Mouse (Mus musculus): ENCODE results near the gene Aagab.

Gene Aagab

DNA sequence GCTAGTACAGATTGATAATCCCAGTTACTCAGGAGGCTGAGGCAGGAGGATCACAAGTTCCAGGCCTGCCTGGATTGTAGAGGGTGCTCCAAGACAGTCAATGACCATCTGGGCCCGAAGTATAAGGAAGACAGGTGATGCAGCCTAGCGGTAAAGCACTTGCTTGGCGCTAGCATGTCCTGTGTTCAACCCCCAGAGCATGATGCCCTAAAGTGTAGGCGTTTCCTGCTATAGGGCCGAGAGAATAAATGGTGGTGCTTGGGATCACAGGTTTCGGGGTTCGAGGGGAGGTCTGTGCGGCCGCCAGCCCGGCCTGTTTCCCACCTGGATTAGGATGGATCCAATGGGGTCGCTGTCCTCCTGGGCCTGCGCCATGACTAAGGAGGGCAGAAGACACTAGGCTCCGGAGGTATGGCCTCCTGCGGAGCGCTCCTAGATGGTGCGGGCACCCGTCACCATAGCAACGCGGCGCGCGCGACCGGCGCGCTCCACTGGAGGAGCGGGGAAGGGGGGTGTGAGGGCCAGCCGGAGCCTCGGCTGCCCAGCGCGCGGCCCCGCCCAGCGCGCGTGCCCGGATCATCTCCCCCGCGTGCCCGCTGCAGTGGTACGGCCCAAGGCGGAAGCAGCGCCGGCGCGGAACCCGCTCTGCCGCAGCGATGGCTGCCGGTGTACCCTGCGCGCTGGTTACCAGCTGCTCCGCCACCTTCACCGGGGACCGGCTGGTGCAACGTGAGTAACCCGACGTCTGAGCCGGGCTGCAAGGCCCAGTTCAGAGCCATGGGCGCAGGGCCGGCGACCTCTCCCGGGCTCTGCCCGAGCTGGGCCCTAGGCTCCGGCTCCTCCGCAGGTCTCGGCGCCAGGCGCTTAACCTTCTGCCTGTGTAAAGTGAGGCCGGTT lies at the start of gene Aagab, which contains the start of gene Iqch:
Gene Aagab (plus strand): TSS at position 618 of the 897 bp plus-strand sequence.
Gene Iqch (minus strand): TSS at position 451 of the 897 bp plus-strand sequence.
- in situ Hi-C loops (cut with MboI; ENCODE audit: low pct_unique_long_range_greater_than_20kb in 1 of 2, low sequenced_read_pairs in 2 of 2, unreplicated experiment in 1 of 2) = no loop called here

DNA sequence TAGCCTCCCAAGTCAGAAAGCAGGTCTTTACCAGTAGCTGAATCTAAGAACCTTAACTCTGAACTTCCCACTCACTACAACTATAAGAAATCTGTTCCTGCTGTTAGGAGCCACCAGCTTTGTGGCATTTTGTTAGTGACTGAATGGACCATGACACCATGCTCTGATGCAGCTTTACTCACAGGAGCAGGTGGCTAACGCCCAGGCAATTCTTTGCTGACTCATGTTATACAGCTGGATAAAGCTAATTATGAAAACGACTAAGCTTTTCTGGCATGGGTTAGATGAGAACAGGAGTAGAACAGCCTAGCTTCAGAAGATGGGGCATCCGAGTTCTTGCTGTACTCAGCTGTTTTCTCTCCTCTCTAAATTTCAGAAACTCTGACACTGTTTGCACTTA lies 48.8 kb upstream of the Aagab start:
- in situ Hi-C loops (cut with MboI; ENCODE audit: low pct_unique_long_range_greater_than_20kb in 1 of 2, low sequenced_read_pairs in 2 of 2, unreplicated experiment in 1 of 2) = no loop called here

DNA sequence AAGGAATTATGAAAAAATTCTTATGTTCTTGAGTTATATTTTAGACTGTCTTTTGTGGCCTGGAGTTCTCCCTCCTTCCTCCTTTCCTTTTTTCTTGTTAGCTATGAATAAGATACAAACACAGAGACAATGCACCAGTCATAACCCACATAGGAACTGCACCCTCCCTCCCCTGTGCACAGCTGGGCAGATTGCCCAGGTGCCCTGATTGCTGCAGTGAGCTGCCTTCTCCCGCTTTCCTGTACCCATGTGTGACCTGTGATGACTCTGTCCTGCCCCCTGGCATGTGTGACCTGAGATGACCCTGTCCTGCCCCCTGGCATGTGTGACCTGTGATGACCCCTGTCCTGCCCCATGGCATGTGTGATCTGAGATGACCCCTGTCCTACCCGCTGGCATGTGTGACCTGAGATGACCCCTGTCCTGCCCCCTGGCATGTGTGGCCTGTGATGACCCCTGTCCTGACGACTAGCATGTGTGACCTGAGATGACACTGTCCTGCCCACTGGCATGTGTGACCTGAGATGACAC lies 46.9 kb upstream of the Aagab start:
- in situ Hi-C loops (cut with MboI; ENCODE audit: low pct_unique_long_range_greater_than_20kb in 1 of 2, low sequenced_read_pairs in 2 of 2, unreplicated experiment in 1 of 2) = no loop called here

DNA sequence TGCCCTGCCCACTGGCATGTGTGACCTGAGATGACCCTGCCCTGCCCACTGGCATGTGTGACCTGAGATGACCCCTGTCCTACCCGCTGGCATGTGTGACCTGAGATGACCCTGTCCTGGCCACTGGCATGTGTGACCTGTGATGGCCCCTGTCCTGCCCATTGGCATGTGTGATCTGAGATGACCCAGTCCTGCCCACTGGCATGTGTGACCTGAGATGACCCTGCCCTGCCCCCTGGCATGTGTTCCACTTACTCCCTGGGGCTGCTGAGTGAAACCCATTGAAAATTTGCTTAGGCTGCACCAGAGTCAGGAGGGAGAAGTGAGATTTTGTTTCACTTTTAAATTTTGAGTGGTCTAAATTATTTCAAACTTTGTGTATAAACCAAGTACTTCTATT lies 46.1 kb upstream of the Aagab start:
- in situ Hi-C loops (cut with MboI; ENCODE audit: low pct_unique_long_range_greater_than_20kb in 1 of 2, low sequenced_read_pairs in 2 of 2, unreplicated experiment in 1 of 2) = no loop called here

DNA sequence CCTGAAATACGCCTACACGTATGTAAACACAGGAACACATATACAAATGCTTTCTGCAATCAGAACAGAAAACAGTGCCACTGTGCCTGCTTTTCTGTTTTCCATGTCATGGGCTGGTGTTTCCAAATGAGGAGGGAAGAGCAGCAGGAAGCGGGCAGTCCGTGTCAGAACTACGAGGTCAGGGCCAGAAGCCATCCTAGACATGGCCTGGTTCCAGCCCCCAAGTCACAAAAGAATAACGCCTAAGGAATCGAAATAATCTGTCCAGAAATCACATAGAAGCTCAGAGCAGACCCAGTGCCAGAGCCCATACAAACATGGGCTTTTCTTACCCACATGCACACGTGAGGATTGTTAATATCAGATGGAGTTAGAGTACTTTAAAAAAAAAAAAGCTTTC lies 45.5 kb upstream of the Aagab start:
- in situ Hi-C loops (cut with MboI; ENCODE audit: low pct_unique_long_range_greater_than_20kb in 1 of 2, low sequenced_read_pairs in 2 of 2, unreplicated experiment in 1 of 2) = no loop called here

DNA sequence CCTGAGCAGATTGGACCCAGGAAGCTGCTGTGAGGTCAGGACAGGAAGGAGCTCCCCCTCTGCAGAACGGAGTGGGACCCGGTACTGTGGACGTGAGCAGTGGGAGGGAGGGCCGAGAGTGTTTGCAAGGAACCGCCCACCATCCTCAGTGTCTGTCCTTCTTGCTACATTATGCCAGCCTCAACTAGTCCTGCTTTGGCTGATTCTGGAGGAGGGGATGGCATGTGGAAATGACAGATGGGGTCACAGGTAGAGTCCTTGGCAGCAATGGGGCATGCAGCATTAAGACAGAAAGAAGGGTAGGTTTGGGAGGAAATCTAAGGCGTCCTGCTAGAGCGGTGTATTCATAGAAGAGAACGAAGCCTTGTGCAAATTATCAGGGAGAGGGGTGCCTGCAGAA lies 40.5 kb upstream of the Aagab start:
- in situ Hi-C loops (cut with MboI; ENCODE audit: low pct_unique_long_range_greater_than_20kb in 1 of 2, low sequenced_read_pairs in 2 of 2, unreplicated experiment in 1 of 2) = no loop called here

DNA sequence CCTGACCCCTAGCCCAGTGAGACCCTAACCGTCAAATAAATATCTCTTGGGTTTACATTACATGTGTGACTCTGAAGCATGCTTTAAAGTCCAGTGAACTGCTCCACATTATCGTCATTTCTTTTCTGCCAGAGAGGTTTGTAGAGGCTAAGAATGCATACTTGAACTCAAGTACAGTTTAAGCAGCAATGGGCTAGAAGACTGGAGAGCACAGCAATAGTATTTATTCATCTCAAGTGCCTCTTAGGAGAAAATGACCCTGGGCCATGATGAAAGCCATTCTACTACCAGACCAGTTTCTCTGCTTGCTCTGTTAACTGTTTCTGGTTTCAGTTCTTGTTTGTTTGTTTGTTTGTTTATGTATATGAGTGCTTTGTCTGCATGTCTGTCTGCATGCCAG lies 39.0 kb upstream of the Aagab start:
- in situ Hi-C loops (cut with MboI; ENCODE audit: low pct_unique_long_range_greater_than_20kb in 1 of 2, low sequenced_read_pairs in 2 of 2, unreplicated experiment in 1 of 2) = no loop called here

DNA sequence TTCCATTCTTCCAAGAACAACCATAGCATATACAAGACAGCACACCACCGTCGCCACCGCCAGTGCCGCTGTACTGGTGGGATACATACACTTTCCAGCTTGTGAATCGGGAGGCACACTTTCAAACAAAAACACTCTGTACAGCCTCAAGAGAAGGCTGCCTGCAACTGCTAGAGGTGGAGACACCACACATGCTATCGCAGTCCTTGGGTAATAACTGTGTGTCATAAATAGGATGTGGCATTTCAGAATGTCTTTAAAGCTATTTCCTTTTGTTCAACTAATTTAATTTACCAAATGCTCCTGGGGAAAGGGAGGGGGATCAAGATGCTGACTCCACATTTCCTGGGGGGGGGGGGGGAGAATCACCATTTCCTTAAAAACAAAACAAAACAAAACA lies 34.1 kb upstream of the Aagab start:
- in situ Hi-C loops (cut with MboI; ENCODE audit: low pct_unique_long_range_greater_than_20kb in 1 of 2, low sequenced_read_pairs in 2 of 2, unreplicated experiment in 1 of 2) = no loop called here

DNA sequence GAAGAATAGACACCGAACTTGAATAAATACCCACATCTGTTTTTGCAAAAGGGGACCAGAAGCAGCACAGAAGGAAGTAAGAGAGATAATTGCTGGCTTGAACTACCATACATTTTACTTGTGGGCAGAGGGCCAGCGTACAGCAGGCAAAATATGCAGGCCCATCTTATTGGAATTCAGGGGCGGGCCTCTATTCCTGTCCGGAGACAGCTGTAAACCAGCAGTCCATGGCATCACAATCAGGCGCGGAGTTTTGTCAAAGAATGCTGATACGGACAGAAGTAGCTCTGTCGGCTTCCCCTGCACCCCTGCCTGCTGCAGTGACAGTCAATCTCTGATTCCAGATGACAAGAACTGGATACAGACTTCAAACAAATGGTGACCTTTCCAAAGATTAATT lies 33.7 kb upstream of the Aagab start:
- in situ Hi-C loops (cut with MboI; ENCODE audit: low pct_unique_long_range_greater_than_20kb in 1 of 2, low sequenced_read_pairs in 2 of 2, unreplicated experiment in 1 of 2) = no loop called here

DNA sequence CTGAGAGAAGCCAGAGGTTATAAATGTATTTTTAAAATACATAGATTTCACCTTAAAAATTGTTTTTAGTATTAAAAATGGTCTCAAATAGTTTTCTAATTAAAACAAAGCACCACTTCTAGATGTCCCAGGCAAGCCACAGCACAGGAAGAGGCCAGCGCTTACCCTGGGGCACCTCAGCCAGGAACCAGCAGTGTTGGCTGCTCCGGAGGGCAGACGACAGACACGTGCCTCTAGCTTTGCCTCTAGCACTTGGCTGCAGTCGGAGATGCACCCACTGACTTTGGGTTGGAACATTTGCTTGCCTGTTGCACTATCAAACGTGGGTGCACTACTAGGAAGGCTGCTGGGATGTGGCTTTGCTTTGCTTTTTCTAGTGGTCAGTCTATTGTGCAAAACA lies 30.6 kb upstream of the Aagab start:
- in situ Hi-C loops (cut with MboI; ENCODE audit: low pct_unique_long_range_greater_than_20kb in 1 of 2, low sequenced_read_pairs in 2 of 2, unreplicated experiment in 1 of 2) = no loop called here

DNA sequence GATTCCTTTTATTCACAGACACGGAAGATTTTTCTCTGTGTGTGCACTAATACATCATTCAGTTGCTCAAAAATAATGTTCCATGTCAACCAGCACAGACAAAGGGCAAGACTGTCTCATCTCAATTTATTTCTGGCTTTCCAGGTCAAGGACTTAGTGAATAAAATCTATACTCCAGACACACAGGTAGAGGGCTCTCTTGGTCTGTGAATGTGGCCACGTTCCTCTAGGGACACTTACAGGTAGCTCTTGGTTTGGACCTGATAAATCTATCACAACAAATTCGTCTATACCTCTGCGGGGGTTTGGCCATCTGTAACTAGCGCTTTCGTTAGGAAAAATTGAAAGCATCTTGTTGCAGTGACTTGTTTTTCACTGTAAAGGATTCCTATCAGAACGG lies 29.6 kb upstream of the Aagab start:
- in situ Hi-C loops (cut with MboI; ENCODE audit: low pct_unique_long_range_greater_than_20kb in 1 of 2, low sequenced_read_pairs in 2 of 2, unreplicated experiment in 1 of 2) = no loop called here

DNA sequence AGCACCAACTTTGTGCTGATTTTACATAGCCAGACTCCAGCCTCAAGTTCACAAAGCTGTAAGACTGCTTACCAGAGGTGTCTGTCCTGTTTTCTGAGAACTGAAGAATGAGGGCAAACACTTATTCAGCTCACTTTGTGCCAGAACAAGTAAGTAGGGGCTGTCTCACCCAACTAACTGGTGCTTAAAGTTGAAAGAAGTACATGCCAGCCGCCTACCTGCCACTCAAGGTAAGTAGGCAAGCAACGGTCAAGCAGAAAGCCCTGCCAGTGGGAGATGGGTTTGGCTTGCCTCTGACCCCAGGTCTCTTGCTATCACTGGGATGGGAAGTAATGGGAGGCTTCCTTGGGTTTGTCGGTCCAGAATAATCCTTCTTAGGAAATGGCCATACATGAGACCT lies 25.0 kb upstream of the Aagab start:
- in situ Hi-C loops (cut with MboI; ENCODE audit: low pct_unique_long_range_greater_than_20kb in 1 of 2, low sequenced_read_pairs in 2 of 2, unreplicated experiment in 1 of 2) = no loop called here

DNA sequence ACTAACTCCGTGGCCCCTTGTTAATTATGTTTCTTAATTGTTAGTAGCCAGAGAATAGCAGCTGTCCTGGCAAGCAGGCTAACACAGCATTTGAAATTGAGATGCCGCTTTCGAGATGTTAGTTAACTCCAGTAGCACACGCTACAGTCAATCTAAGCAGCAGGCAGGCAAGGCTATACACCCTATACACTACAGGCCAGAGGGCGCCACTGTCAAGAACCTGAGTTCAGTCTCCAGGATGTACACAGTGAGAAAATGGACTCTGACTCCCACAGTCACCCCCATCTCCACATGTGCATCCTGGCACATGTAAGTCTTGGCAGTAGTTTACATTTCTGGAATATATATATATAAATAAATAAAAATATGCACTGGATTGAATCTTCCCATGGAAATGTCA lies 22.8 kb upstream of the Aagab start:
- in situ Hi-C loops (cut with MboI; ENCODE audit: low pct_unique_long_range_greater_than_20kb in 1 of 2, low sequenced_read_pairs in 2 of 2, unreplicated experiment in 1 of 2) = no loop called here

DNA sequence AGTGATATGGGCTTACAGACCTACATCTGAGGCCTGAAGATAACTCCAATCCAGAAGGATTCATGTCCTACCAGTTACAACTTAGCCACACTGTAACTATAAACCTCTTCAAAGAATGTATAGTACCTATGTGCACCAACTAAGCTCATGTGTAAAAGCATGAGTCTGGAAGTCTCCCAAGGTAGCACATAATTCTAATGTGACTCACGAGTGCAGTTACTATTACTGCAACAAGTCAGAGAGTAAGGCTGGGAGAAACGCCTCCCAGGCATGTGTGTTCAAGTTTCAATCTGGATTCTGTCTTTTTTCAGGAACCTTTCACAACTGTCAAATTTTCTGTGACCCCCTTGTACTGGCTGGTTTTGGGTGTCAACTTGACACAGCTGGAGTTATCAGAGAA lies 22.4 kb upstream of the Aagab start:
- in situ Hi-C loops (cut with MboI; ENCODE audit: low pct_unique_long_range_greater_than_20kb in 1 of 2, low sequenced_read_pairs in 2 of 2, unreplicated experiment in 1 of 2) = no loop called here

DNA sequence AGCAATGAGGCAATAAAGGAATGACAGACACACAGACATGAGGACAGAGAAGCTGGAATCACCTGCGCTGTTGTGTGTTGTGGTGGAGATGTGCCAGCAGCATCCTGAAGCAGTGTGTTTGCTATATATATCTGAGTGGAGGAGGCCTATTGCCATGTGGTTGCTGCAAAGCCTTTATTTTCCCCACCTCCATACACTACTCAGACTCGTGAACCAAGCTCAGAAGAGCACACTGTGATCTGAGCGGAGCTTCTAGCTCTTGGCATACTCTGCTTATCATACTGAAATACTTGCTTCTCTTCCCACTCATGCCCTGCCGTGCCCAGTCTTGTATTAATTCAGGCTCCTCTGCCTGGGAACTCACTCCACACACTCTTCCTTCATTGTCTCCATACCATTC lies 20.7 kb upstream of the Aagab start:
- in situ Hi-C loops (cut with MboI; ENCODE audit: low pct_unique_long_range_greater_than_20kb in 1 of 2, low sequenced_read_pairs in 2 of 2, unreplicated experiment in 1 of 2) = no loop called here

DNA sequence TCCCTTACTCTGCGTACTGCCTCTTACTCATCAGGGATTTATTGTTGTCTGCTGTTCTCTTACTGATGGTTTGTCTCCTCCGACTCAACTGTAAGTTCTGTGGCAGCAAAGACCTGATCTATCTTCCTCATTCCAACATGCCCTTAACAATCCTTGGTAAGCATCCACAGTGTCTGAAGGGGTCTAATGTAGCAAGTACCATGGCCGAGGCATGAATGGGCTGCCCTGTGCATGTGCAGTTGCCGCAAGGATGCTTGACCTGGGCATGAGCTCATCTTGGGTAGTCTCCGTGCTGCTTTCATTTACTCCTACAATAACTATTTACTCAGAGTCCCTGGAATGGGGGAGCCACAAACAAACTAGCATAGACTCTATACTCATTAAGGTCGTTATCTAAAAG lies 17.2 kb upstream of the Aagab start:
- in situ Hi-C loops (cut with MboI; ENCODE audit: low pct_unique_long_range_greater_than_20kb in 1 of 2, low sequenced_read_pairs in 2 of 2, unreplicated experiment in 1 of 2) = no loop called here

DNA sequence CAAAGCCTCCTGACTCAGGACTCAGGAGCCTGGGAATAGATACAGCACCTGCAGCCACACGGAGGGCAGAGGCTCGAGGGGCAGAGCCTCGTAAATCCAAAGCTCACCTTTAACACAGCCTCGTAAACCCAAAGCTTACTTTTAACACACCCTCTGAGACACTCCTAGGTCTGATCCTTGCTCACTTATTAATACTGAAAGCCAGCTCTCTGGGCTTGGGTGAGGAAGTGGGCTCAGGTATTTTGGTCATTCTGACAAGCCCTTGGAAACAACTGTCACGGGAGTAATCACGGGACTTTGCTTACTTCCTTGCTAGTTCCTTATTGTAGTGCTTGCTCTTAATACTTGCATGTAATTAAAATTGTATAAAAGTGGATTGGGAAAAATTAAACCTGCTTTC lies 13.3 kb upstream of the Aagab start:
- in situ Hi-C loops (cut with MboI; ENCODE audit: low pct_unique_long_range_greater_than_20kb in 1 of 2, low sequenced_read_pairs in 2 of 2, unreplicated experiment in 1 of 2) = no loop called here

DNA sequence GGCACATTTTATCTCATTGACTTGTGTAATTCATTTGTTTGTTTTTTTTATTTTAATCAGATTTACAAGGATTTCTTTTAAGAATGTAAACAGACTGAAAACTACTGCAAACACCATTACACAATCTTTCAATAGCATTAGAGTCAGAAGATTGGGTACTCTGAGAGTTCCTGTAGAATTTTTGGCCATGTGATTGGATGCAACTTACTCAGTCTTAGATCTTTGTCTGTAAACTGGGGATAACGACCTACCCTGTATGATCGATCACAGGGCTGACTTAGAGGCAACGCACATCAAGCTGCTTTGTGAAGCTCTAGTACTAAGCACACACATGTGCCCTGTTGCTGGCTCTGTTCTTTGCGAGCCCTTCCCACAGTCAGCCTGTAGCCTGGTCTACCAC lies 11.9 kb upstream of the Aagab start:
- in situ Hi-C loops (cut with MboI; ENCODE audit: low pct_unique_long_range_greater_than_20kb in 1 of 2, low sequenced_read_pairs in 2 of 2, unreplicated experiment in 1 of 2) = no loop called here

DNA sequence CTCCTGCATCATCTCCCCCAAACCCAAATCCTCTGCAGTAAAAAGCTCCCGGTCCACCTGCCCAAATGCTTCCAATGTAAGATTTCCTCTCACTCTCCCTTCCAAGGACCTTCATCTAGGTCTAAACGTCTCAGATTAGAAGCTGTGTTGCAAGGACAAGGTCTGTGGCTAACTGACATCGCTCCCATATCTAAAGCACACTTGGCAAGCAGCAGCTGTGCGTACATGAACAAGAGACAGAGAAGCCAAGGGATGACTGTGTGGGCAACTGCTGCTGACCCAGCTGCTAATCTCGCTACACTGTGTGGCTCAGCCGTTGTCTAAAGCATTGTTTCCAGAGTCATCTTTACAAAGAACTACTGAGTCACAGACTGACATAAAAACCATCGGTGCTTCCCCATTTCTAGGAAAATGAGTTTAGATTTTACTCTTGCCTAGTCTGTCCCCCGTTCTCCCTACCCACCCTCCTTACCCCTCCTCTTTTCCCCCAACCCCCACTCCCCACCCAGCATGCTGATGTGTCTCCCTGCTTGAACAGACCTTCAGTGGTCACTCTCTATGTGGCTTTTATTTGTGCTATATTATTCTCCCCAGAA lies 10.7 kb upstream of the Aagab start:
- in situ Hi-C loops (cut with MboI; ENCODE audit: low pct_unique_long_range_greater_than_20kb in 1 of 2, low sequenced_read_pairs in 2 of 2, unreplicated experiment in 1 of 2) = no loop called here

DNA sequence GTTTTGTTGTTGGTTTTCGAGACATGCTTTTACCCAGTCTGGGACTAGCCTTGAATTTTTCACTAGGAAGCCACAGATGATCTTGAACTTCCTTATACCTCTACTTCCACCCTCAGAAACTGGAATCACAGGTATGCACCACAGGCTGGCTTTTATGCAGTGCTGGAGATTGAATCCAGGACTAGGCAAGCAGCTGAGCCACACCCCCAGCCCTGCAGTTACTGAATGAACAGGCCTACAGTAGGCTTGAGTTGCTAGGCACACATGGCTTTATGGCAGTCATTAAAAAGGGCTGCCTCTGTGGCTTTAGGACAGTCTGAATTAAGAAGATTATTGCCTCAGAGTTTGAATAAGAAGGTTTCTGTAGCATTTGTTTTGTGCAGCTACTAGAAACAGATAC lies 7.4 kb upstream of the Aagab start:
- in situ Hi-C loops (cut with MboI; ENCODE audit: low pct_unique_long_range_greater_than_20kb in 1 of 2, low sequenced_read_pairs in 2 of 2, unreplicated experiment in 1 of 2) = no loop called here

All from mouse embryonic stem cell (cell line).